Mouse (Mus musculus): ENCODE results near the gene Hmgcs2. TPM values are rescaled to one million over a fixed set of nuclear protein-coding genes. Genes with fewer than 3 reads are reported as not detected.

Gene Hmgcs2
- polyA plus RNA-seq, 1 experiment from 2014 or later, result 6.5 TPM

GRCm38 (mm10) chr3:98313294-98314155, 33.3 kb downstream of the Hmgcs2 start:
- 78% methylated on average over 9 of the region's 9 CpGs for WGBS (ENCODE audit: insufficient replicate concordance)
- H3K36me3 ChIP-seq (ENCODE audit: control insufficient read depth, insufficient read depth, low read length), result no peaks in the 10 kb centered on the region
- no peak overlapping the region for H3K27ac ChIP-seq (ENCODE audit: low read depth, low read length)
- no peak overlapping the region for H3K4me3 ChIP-seq (ENCODE audit: low read depth, low read length)
- no peaks in the 10 kb centered on the region for H3K9me3 ChIP-seq (replicated peaks; ENCODE audit: control insufficient read depth, low read length)
- H3K4me2 ChIP-seq, result no peak overlapping the region
- no peak overlapping the region for H3K9ac ChIP-seq (ENCODE audit: low read depth, low read length)
- no peaks in the 10 kb centered on the region for H3K27me3 ChIP-seq (ENCODE audit: control insufficient read depth, insufficient read depth, low read length)
- ATAC-seq (replicated peaks; ENCODE audit: insufficient number of reproducible peaks, low FRiP score, low TSS enrichment), result no peak
- H3K4me1 ChIP-seq (ENCODE audit: control insufficient read depth, insufficient read depth, low read length), result no peaks in the 10 kb centered on the region

- WGBS (ENCODE audit: insufficient replicate concordance), result 76% methylated on average over 2 of the region's 2 CpGs
- H3K4me1 ChIP-seq (ENCODE audit: control insufficient read depth, insufficient read depth, low read length), result no peaks in the 10 kb centered on the region
- no peak overlapping the region for H3K4me2 ChIP-seq
- no peak overlapping the region for H3K9ac ChIP-seq (ENCODE audit: low read depth, low read length)
- no peak overlapping the region for H3K4me3 ChIP-seq (ENCODE audit: low read depth, low read length)
- H3K27ac ChIP-seq (ENCODE audit: low read depth, low read length), result no peak overlapping the region
- no peak for ATAC-seq (replicated peaks; ENCODE audit: insufficient number of reproducible peaks, low FRiP score, low TSS enrichment)
- H3K27me3 ChIP-seq (ENCODE audit: control insufficient read depth, insufficient read depth, low read length), result no peaks in the 10 kb centered on the region
- peaks cover under 1% of the 10 kb centered on the region; the same call in 1 of the 2 replicates for H3K36me3 ChIP-seq (ENCODE audit: control insufficient read depth, insufficient read depth, low read length)
- H3K9me3 ChIP-seq (replicated peaks; ENCODE audit: control insufficient read depth, low read length), result no peaks in the 10 kb centered on the region
Measured at GRCm38 (mm10) chr3:98315181-98315580, 34.9 kb downstream of the Hmgcs2 start.

DNA sequence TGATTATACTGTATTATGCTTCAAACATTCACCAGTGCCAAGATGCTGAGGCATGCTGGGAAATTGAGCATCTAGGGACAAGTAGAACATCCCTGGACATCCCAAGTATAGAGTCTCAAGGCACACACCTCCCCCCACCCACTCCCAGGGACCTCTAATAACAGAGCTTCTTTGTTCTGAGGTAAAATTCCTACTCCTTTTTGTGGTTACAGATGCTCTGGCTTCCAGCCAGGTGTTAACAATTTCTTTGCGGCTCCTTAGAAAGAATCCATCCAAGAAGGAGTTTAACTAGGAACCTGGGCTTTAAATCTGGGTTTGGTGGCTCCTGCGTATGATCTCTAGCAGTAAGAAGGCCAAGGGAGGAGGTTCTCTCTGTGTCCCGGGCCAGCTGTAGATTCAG, 36.9 kb downstream of the Hmgcs2 start:
- H3K4me3 ChIP-seq (ENCODE audit: low read depth, low read length), result no peak overlapping the region
- no peak overlapping the region for H3K9ac ChIP-seq (ENCODE audit: low read depth, low read length)
- H3K27ac ChIP-seq (ENCODE audit: low read depth, low read length), result no peak overlapping the region
- 76% methylated on average over 3 of the region's 3 CpGs for WGBS (ENCODE audit: insufficient replicate concordance)
- ATAC-seq (replicated peaks; ENCODE audit: insufficient number of reproducible peaks, low FRiP score, low TSS enrichment), result no peak
- no peaks in the 10 kb centered on the region for H3K27me3 ChIP-seq (ENCODE audit: control insufficient read depth, insufficient read depth, low read length)
- H3K4me2 ChIP-seq, result no peak overlapping the region
- no peaks in the 10 kb centered on the region for H3K9me3 ChIP-seq (replicated peaks; ENCODE audit: control insufficient read depth, low read length)
- no peaks in the 10 kb centered on the region for H3K4me1 ChIP-seq (ENCODE audit: control insufficient read depth, insufficient read depth, low read length)
- peaks cover 3% of the 10 kb centered on the region; the same call in 1 of the 2 replicates for H3K36me3 ChIP-seq (ENCODE audit: control insufficient read depth, insufficient read depth, low read length)

- no peak overlapping the region for H3K4me2 ChIP-seq
- H3K9me3 ChIP-seq (replicated peaks; ENCODE audit: control insufficient read depth, low read length), result no peaks in the 10 kb centered on the region
- H3K27ac ChIP-seq (ENCODE audit: low read depth, low read length), result no peak overlapping the region
- H3K4me1 ChIP-seq (ENCODE audit: control insufficient read depth, insufficient read depth, low read length), result no peaks in the 10 kb centered on the region
- no peak for ATAC-seq (replicated peaks; ENCODE audit: insufficient number of reproducible peaks, low FRiP score, low TSS enrichment)
- 61% methylated on average over 2 of the region's 2 CpGs for WGBS (ENCODE audit: insufficient replicate concordance)
- no peak overlapping the region for H3K4me3 ChIP-seq (ENCODE audit: low read depth, low read length)
- no peaks in the 10 kb centered on the region for H3K27me3 ChIP-seq (ENCODE audit: control insufficient read depth, insufficient read depth, low read length)
- H3K36me3 ChIP-seq (ENCODE audit: control insufficient read depth, insufficient read depth, low read length), result peaks cover 3% of the 10 kb centered on the region; the same call in 1 of the 2 replicates
- no peak overlapping the region for H3K9ac ChIP-seq (ENCODE audit: low read depth, low read length)
Measured at GRCm38 (mm10) chr3:98319190-98319589, 39.0 kb downstream of the Hmgcs2 start.

DNA sequence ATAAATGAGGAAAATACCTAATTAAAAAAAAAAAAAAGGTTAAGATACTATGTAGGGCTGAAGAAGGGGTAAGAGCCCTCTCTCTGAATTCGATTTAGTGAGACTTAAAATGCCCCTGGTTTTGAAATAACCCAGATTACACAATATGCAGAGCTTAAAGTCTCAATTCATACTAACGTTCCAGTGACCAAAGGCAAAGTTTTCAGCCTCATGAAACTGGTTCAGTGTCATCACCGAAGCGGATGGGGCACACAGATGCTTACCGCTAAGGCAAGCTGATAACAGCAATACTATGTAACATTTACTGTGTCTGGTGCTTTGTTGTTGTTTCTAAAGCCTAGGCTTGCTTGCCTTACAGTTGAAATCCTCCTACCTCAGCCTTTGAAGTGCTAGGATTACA, 42.0 kb downstream of the Hmgcs2 start:
- 88% methylated on average over 5 of the region's 5 CpGs for WGBS (ENCODE audit: insufficient replicate concordance)
- H3K27me3 ChIP-seq (ENCODE audit: control insufficient read depth, insufficient read depth, low read length), result no peaks in the 10 kb centered on the region
- H3K9ac ChIP-seq (ENCODE audit: low read depth, low read length), result no peak overlapping the region
- no peak overlapping the region for H3K4me3 ChIP-seq (ENCODE audit: low read depth, low read length)
- H3K4me1 ChIP-seq (ENCODE audit: control insufficient read depth, insufficient read depth, low read length), result peaks cover 2% of the 10 kb centered on the region; the same call in 1 of the 2 replicates
- peaks cover 6% of the 10 kb centered on the region; the same call in 1 of the 2 replicates for H3K36me3 ChIP-seq (ENCODE audit: control insufficient read depth, insufficient read depth, low read length)
- no peaks in the 10 kb centered on the region for H3K9me3 ChIP-seq (replicated peaks; ENCODE audit: control insufficient read depth, low read length)
- H3K4me2 ChIP-seq, result no peak overlapping the region
- no peak overlapping the region for H3K27ac ChIP-seq (ENCODE audit: low read depth, low read length)
- no peak for ATAC-seq (replicated peaks; ENCODE audit: insufficient number of reproducible peaks, low FRiP score, low TSS enrichment)

DNA sequence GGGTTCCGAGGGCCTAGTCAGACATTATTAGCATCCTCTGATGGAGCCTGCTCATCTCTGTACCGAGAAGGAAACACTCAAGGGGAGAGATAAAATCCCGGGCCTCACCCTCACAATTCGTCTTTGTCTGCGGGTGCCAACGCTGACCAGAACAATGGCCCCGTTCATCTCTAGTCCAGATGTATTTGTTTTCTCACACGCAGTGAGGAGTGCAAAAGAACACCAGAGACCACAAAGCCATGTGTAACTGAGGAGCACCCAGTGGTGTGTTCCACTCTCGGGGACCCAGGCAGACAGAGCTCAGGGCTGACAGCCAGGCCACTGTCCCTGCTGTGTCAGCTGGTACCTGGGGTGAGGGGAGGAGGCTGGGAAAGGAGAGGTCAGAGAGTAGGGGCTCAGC, 44.0 kb downstream of the Hmgcs2 start:
- no peak overlapping the region for H3K4me2 ChIP-seq
- H3K4me3 ChIP-seq (ENCODE audit: low read depth, low read length), result no peak overlapping the region
- peaks cover 9% of the 10 kb centered on the region for H3K36me3 ChIP-seq (ENCODE audit: control insufficient read depth, insufficient read depth, low read length)
- no peak overlapping the region for H3K27ac ChIP-seq (ENCODE audit: low read depth, low read length)
- no peaks in the 10 kb centered on the region for H3K9me3 ChIP-seq (replicated peaks; ENCODE audit: control insufficient read depth, low read length)
- no peak for ATAC-seq (replicated peaks; ENCODE audit: insufficient number of reproducible peaks, low FRiP score, low TSS enrichment)
- no peaks in the 10 kb centered on the region for H3K27me3 ChIP-seq (ENCODE audit: control insufficient read depth, insufficient read depth, low read length)
- H3K4me1 ChIP-seq (ENCODE audit: control insufficient read depth, insufficient read depth, low read length), result peaks cover 2% of the 10 kb centered on the region; the same call in 1 of the 2 replicates
- WGBS (ENCODE audit: insufficient replicate concordance), result 56% methylated on average over 9 of the region's 9 CpGs
- H3K9ac ChIP-seq (ENCODE audit: low read depth, low read length), result no peak overlapping the region

DNA sequence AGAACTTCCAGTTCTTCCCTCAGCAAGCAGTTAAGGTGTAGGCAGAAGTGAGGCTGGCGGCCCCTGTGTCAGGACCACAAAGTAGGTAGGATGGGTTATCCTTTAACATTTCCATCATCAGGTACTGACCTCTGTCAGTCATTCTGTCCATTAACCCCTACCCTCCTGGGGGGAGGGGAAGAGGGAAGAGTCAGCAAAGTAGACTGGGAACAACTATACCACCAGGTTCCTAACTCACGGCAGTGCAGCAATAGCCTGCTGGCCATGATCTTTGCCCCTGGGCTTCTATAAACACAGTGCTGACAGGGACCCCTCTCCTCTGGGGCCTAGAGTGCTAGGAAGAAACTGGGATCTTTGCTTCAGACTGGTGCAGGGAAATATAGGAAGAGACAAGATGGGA, 53.8 kb downstream of the Hmgcs2 start:
- H3K27me3 ChIP-seq (ENCODE audit: control insufficient read depth, insufficient read depth, low read length), result no peaks in the 10 kb centered on the region
- H3K4me2 ChIP-seq, result no peak overlapping the region
- no peak overlapping the region for H3K4me3 ChIP-seq (ENCODE audit: low read depth, low read length)
- no peaks in the 10 kb centered on the region for H3K9me3 ChIP-seq (replicated peaks; ENCODE audit: control insufficient read depth, low read length)
- peaks cover 5% of the 10 kb centered on the region; the same call in 1 of the 2 replicates for H3K4me1 ChIP-seq (ENCODE audit: control insufficient read depth, insufficient read depth, low read length)
- ATAC-seq (replicated peaks; ENCODE audit: insufficient number of reproducible peaks, low FRiP score, low TSS enrichment), result no peak
- 79% methylated on average over 2 of the region's 2 CpGs for WGBS (ENCODE audit: insufficient replicate concordance)
- H3K36me3 ChIP-seq (ENCODE audit: control insufficient read depth, insufficient read depth, low read length), result peaks cover 4% of the 10 kb centered on the region; the same call in 1 of the 2 replicates
- no peak overlapping the region for H3K9ac ChIP-seq (ENCODE audit: low read depth, low read length)
- H3K27ac ChIP-seq (ENCODE audit: low read depth, low read length), result no peak overlapping the region

DNA sequence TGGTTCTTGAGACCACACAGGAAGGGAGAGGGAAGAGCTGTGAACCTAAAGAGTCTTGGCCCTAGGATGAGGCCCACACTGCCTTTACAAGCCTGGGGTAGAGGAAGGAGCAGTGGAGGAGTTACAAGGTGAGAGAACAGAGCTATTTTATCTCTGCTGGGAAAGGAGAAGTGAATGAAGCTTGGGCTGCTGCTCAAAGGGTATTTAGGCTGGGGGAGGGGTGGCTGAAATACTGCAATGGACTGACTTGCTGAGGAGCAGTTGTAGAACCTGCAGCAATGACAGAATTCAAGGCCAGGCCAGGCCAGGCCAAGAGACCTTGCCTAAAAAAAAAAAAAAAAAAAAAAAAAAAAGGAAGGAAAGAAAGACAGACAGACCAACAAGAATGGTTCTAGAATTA, 55.1 kb downstream of the Hmgcs2 start:
- H3K4me1 ChIP-seq (ENCODE audit: control insufficient read depth, insufficient read depth, low read length), result peaks cover 5% of the 10 kb centered on the region; the same call in 1 of the 2 replicates
- peaks cover 4% of the 10 kb centered on the region; the same call in 1 of the 2 replicates for H3K36me3 ChIP-seq (ENCODE audit: control insufficient read depth, insufficient read depth, low read length)
- no peak overlapping the region for H3K27ac ChIP-seq (ENCODE audit: low read depth, low read length)
- H3K4me3 ChIP-seq (ENCODE audit: low read depth, low read length), result no peak overlapping the region
- H3K4me2 ChIP-seq, result no peak overlapping the region
- ATAC-seq (replicated peaks; ENCODE audit: insufficient number of reproducible peaks, low FRiP score, low TSS enrichment), result no peak
- no peak overlapping the region for H3K9ac ChIP-seq (ENCODE audit: low read depth, low read length)
- H3K9me3 ChIP-seq (replicated peaks; ENCODE audit: control insufficient read depth, low read length), result no peaks in the 10 kb centered on the region
- H3K27me3 ChIP-seq (ENCODE audit: control insufficient read depth, insufficient read depth, low read length), result no peaks in the 10 kb centered on the region

DNA sequence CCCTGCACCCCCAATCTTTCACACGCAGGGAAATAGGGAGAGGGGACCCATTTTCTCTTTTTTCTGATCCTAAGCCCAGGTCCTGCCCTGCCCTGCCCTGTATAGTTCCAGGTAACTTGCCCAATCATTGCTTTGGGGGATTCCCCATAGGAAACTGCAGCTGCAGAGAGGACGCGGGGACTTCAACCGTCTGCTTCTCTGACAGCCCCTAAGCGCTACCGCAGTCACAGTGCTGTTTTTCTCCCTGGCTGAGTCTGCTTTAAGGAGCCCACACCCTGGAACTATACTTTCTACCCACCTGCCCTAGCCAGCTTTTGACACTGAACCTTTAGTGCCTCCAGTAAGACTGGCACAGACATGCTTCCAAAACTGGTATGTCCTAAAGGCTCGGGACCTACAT, 55.7 kb downstream of the Hmgcs2 start:
- Histone ChIP-seq H3K4me1 (ENCODE audit: control insufficient read depth, insufficient read depth, low read length) (peaks cover 5% of the 10 kb centered on the region; the same call in 1 of the 2 replicates), H3K4me3 (ENCODE audit: low read depth, low read length) (no peak overlapping the region), H3K4me2 (no peak overlapping the region), H3K27me3 (ENCODE audit: control insufficient read depth, insufficient read depth, low read length) (no peaks in the 10 kb centered on the region), H3K36me3 (ENCODE audit: control insufficient read depth, insufficient read depth, low read length) (peaks cover 4% of the 10 kb centered on the region; the same call in 1 of the 2 replicates), H3K9ac (ENCODE audit: low read depth, low read length) (no peak overlapping the region), H3K9me3 (replicated peaks; ENCODE audit: control insufficient read depth, low read length) (no peaks in the 10 kb centered on the region), H3K27ac (ENCODE audit: low read depth, low read length) (no peak overlapping the region)
- 74% methylated on average over 7 of the region's 7 CpGs for WGBS (ENCODE audit: insufficient replicate concordance)
- ATAC-seq (replicated peaks; ENCODE audit: insufficient number of reproducible peaks, low FRiP score, low TSS enrichment), result no peak
